Mouse (Mus musculus) heart, postnatal 4 days (tissue): ENCODE measurements around the gene Dpf1. TPM values are rescaled to one million over a fixed set of nuclear protein-coding genes. Genes with fewer than 3 reads are reported as not detected.

Experiments
- DNase-seq: peaks from one replicate; pipeline ENCODE4 v3.0.0; 2021
- total RNA-seq, 2 experiments: library from RNA; stranded (reverse); gene quantifications; 2 replicates each; pipeline ENCODE4 v1.2.3; 2021

Gene Dpf1
- total RNA-seq, result 1 to 10 TPM; 1.2 to 1.8 TPM

DNA sequence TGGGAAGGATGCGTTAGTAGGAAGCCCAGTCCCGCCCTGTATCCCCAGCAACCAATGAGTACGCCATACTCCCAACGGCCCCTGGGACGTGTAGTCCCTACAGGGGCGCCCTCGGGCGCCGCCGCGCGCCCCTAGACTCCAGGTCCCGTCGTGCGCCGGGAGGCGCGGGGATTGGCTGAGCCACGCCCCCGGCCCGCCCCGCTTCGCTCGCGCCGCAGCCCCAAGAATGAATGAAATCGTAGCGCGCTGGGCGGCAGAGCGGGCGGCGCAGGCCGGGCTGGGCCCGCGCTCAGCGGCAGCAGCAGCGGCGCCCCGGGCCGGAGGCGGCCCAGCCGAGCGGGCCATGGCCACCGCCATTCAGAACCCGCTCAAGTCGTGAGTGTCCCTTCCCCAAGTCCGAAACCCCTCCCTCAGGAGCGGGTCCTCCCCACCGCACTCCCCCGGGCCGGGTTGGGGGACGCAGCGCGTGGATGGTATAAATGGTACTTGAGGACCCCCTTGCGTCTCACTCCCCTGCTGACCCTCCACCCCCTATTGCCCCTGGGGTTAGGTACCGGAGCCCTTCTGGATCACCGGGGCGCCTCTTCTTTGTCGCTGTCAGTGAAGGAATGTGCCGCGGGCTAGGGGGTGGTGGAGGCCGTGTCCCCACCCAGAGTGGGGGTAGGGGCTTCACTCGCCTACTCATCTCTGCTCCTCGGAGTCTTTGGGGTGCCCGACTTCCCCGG lies at the start of gene Dpf1:
Dpf1 (plus strand) TSS at position 214 of the 725 bp plus-strand sequence.
- peak; percentile 85 for DNase-seq

DNA sequence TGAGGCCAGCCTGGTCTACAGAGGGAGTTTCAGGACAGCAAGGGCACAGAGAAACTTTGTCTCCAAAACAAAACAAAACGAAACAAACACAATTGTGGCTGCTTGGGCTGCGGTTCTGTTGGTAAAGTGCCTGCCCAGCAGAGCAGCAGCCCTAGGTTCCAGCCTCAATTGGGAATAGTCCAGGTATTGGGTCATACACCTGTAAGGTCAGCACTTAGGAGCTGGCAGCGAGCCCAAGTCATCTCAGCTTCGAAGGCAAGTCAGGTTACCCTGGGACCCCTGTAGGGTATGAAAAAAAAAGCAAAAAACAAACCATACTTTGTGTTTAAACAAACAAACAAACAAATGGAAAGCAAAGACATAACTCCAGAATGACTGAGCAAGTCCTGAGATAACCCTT lies 47.9 kb upstream of the Dpf1 start:
- DNase-seq, result no peak

DNA sequence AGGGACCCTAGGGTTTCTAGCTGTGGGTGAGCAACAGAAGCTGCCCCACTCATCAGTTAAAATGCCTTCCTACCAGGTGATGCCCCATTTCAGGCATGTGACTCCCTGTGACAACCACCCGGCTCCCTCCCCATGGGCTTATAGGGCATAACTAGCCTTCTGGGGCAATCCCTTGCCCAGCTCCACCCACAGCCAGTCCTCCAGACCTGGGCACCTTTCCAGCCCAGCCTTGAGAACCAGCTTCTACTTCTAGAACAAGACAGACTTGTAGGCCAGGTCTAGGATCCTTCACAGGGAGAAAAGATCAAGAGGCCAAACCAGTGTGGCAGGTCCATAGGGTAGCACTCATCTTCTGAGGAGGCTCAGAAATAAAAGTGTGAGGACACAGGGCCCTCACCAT lies 46.4 kb upstream of the Dpf1 start:
- DNase-seq, result no peak

DNA sequence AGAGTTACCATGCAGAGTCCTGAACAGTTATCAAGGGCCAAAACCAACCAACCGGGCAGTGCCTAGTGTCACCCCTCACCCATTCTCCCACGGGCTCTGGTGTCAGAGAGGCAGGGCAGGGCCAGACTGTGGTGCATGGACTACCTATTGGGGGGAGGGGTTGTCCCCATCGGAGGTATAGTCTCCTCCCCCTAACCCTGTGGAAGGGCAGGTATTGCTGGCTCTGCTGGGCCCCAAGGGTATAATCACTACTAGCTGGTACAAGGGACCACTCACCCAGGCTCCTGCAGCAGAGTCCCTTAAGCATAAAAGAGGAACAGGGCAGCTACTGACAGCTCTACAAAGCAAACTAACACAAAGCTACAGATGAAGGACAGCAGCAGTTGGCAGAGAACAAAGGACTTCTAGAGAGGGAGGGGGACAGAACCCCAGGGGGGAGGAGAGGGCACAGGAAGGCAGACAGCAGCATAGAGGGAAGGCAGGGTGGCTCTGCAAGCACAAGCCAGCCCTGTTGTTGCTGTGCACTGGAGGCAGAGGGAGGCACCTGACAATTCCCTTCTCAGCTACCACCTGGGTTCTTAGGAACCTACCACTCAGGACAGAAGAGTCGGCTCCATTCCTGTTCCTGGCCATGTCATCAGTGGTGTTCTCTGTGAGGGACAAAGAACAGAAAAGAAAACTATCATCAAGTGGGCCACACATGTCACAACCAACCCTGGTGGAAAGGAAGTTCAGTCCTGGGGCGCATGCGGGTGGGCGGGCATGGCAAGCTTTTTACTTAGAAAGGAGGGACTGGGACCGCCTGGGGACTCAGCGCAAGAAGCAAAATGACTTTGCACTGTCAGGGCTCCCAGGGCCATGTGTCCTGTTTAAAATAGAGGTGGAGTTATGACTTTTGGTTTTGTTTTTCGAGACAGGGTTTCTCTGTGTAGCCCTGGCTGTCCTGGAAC lies 43.7 kb upstream of the Dpf1 start:
- no peak for DNase-seq

DNA sequence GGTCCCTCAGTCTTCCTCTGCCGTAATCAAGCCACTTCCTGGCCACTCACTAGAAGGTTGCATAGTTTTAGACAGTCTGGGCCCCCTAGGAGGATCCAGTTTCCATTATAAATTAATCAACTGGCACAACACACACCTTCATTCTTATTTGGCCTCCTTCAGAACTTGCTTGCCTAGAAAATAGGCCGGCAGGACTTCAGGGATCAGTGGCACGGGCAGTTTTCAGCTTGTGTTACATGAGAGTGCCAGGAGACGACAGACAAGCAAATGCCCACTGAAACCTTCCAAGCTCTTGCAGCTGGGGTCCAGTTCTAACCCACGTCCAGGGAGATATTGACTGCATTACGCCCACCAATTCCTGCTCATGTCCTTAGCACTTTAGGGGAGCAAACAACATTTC lies 41.6 kb upstream of the Dpf1 start:
- DNase-seq, result no peak

DNA sequence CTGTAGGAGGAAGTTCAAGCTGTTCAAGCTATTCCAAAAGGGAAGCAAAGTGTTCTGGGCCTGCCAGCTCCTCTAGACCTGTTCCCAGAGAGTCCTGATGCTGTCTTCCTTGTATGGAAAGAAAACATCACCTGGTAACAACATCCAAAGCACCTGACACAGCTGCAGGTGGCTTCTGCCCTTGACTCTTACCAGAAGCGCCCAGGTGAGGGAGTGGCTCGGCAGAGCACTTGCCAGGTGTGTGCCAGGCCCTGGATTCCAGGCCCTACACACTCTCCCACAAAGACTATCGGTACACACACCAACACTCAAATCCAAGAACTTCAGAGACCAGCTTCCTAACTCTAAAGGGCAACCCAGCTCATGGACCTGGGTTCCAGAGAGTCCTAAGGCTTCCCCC lies 39.9 kb upstream of the Dpf1 start:
- no peak for DNase-seq

DNA sequence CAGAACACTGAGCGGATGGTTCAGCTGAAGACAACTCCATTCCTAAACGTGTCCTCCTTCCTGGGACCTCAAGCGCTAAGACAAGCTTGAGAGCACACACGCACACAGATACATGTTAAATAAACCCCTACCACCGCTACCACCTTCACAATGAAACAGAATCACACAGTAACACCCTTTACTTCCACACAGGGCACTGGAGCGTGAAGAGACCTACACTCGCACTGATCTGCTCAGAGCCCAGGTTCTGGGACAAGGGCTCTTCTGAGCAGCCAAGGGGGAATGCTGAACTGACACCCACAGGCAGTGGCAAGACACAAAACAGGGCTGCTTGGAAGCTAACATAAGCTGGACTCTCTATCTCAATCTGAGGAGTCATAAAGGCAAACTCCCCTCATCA lies 38.1 kb upstream of the Dpf1 start:
- no peak for DNase-seq

DNA sequence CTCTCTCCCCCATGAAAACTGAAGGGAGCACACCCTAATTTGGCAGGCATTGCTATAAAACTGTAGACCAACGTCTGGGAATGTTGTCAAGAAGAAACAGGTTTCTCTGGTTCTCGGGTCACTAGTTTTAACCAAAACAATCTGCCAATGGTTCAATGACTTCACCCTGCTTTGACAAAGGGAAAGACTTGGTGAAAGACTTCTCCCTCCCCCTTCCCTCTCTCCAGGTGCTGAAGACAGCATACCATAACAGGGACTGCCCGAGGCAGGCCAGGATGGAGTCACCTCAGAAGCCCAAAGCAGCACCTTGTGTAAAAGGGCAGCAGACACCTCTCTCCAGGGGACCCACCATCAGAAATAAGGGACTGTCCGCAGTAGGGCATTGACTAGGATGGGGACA lies 36.8 kb upstream of the Dpf1 start:
- DNase-seq, result no peak

DNA sequence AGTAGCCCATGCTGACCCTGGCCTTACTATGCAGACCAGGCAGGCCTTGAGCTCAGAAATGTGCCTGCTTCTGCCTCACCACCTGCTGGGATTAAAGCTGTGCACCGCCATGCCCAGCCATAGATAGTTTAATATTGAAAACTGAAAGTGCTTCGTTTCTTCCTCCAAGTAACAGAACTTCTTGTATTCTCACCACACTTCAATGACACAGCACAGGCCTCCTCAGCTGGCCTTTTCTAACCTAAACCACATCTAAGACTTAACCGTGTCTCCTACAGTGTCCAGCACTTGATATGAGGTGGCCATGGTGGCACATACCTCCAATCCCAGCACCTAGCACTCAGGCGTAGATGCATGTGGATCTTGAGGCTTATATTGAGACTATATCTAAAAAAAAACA lies 33.3 kb upstream of the Dpf1 start:
- no peak for DNase-seq

DNA sequence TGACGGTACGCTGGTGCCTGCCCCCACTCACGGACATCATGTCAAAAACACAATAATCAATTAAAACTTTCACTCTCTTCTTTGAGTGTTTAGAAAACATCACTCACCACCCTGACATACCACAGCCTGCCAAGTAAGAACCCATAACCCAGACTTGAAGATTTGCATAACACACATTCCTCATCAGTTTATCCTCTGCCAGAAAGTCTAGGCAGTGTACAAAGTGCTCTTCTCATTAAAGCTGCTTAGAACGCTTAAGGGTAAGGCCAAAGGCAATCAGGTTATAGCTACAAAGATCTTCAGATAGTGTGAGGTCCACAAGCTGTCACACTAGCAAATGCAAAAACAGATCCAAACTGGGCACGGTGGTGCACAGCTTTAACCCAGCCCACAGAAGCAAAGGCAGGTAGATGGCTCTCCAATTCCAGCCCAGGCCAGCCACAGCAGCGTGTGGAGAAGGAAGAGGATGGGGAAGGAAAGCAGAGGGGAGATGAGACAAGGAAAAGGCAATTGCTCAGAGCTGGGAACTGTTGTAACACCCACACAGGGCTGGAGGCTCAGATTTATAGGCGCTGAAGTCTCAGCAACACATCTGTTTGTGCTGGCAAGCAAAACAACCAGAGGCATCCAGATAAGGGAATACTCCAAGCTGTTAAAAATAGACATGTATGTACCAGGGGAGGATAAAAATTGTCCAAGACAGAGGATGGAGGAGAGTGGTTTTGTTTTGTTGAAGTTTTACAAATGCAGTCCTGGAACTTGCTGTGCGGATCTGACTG lies 31.9 kb upstream of the Dpf1 start:
- DNase-seq, result peak; percentile 23

DNA sequence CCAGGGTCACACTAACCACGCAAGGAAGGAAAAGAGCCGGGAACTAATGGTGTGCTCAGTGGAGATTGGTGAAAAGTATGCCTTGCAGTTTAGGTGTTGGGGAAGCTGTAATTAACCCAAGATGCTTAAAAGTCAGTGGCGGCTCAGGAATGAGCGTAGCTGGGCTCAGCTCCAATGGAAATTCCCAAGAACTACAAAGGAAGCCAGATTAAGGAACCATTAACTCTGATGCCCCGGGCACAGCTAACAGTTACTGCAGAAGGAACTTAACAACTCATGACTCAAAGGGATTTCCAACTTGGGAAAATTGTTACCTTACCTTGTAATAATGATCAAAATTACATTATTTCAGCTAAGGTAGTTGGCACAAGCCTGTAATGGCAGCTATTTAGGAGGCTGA lies 27.0 kb upstream of the Dpf1 start:
- DNase-seq, result no peak

DNA sequence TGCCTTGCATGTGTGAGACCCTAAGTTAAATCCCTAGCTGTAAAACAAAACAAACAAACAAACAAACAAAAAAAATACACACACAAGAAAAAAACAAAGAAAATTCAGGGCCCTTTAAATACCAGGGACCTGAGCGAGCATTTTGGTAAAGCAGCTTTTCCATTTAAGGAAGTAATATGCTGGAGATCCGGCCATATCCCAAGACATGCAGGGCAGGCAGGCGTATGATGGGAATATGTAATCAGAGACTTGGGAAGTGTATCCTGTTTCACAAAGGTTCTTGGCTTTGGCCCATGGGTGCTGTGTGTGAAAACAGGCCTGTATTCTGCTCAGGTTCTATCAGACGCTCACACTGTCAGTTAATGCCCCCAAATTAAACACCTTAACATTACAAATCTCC lies 26.2 kb upstream of the Dpf1 start:
- DNase-seq, result no peak

DNA sequence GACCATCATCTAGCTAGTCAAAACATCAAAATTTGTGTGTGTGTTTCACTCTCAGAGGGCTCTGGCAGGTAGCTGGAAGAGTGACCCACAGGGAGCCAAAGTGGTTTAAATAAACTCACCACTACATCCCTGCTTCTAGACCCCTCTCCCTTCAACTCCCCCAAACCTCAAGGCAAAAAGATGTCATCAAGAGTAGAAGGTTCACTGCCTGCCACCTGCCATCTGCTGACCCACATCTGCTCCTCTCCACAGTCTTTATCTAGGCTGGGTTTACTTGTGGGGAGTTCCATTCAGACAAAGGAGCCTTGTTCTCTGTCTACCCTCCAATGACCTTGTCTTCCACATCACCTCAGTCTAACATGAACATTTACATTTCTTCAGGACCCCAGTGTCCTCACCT lies 24.5 kb upstream of the Dpf1 start:
- DNase-seq, result no peak

DNA sequence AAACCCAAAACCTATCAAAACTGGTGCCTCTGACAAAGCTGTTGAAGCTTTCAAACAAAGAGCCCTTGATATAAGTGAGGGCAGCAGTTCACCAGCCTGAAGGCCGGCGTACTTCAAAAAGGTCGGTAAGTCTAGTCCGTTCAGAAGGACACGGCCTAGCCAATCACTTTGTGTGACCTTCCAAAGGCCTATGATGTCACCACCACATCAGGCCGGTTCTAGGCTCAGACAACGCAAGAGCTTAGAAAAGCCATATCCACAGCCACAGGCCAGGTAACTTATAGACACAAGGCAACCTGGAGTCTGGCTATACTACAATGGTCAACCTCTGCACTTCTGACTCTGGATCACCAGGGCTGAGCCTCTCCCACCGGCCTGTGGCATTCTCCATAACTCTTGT lies 23.8 kb upstream of the Dpf1 start:
- no peak for DNase-seq

DNA sequence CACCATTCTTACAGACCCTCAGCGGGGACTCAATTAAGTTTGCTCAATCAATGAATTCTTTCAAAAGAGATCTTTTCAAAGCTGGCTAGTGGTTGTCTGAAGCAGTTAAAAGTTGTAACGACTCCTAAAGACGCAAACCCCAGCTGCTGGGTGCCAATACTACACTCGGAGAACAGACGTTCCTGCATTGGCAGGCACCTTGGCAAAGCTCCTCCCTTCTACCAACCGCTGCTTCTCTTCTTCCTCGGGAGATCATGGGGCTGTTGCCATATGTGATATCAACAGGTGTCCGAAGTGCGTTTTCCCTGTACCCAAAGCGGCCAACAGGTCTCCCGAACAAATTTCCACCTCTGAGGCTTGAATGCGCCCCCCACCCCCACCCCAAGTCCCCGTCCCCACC lies 22.9 kb upstream of the Dpf1 start:
- no peak for DNase-seq

DNA sequence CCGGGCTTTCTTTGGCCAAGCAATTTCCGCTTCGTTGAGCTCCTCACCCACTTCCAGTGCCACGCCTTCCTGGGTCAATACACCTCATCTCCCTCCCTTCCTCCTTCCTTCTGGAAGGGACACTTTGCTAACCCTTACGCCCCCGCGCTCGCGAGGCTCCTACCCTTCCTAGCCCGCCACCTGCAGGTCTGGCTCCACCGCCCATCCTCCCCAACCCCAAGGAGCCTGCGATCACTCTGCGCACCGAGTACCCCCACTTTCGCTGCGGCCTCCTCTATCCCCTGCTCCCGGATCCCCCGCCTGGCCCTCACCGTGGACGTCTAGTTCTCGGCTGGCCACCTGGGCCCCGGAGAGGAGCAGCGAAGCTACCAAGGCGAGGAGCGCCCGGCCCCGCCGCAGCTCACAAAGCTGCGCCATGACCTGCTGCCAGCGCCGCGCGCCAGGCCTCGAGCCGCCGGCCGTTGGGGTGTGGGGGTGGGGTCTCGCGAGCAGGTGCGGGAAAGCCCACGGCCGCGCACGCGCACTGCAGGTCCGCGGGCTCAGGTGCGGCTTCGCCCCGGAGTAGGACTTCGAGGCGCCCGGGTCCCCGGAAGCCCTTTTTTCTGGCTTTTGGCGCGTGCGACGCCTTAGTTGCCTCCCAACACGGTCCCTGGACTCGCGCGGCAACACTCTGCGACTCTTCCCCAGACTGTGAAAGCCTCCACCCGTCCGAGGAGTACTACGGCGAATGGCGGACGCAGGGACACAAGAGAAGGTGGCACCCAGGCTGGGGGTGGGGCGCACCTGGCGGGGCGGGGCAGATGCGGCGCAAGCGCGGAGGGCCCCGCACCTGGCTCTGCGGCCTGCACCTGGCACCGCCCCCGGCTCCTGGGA lies 22.3 kb upstream of the Dpf1 start, which contains the start of gene Spint2:
Spint2 (minus strand) TSS at position 712 of the 873 bp plus-strand sequence.
- DNase-seq, result peak; percentile 68

DNA sequence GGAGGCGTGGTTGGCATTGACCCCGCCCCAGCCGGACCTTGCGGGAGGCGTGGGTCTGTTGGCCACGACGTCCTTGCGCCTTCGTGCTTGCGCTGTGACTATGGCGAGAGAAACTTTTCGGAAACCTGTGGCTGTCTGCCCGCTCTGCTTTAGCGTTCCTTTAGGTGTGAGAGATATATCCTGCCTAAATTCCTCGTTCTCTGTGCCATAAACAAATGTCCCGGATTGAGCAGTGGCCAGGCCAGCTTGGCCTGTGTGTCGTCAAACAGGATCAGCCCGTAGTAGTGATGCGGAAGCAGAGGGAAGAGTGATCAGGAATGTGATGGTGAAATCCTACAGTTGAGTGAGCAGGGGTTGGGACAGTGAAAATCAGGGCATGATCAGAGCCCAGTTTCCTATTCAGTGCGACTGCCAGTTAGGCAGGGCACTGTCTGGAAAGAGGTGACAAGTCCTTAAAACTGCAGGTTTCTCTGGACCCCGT lies 21.6 kb upstream of the Dpf1 start:
- DNase-seq, result no peak

DNA sequence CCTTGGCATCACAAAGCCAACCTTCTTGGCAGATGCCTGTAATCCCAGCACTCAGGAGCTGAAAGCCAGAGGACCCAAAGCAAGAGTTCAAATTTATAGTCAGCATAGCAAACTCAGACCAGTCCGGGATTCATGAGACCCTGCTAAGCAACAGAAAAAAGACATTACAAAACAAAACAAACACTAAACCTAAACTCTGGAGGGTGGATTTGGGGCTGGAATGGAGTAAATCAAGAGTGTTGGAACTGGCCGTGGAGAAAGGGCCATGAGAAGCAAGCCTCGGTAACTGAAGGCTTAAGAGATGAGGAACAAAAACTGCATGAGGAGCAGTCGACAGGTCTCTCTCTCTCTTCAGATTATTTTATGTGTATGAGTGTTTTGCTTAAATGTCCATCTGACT lies 19.9 kb upstream of the Dpf1 start:
- no peak for DNase-seq

DNA sequence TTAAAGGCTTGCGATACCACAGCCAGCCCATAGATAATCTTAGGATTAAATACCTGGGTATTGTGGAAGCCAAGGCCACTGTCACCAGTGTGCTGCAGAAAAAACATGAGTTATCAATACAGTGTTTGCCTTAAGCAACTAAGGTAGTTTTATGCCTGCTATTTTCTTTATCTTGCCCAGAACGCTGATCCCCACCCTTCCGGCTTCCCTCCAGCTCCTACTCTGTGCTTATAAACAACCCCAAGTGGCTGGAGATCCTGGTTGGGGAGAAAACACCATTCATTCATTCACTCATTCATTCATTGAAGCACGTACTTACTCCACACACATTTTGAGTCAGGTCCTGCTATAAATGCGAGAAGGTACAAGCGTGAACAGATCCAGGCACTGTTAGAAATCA lies 19.2 kb upstream of the Dpf1 start:
- DNase-seq, result no peak

DNA sequence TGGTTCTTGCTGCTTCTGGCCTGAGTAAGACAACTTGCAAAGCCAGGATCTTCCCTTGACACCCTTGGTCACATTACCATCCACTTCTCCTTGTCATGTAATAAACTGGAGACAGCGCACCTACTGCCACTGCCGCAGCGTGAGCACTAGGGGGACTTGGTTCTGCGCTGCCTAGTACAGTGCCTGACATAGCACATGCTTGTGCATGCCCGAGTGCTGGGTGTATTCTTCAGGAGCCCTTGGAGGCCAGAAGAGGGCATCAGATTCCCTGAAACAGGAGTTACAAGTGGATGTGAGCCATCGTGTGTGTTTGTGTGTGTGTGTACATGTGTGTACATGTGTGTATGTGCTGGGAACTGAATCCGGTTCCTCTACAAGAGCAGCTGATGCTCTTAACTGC lies 16.3 kb upstream of the Dpf1 start:
- no peak for DNase-seq

DNA sequence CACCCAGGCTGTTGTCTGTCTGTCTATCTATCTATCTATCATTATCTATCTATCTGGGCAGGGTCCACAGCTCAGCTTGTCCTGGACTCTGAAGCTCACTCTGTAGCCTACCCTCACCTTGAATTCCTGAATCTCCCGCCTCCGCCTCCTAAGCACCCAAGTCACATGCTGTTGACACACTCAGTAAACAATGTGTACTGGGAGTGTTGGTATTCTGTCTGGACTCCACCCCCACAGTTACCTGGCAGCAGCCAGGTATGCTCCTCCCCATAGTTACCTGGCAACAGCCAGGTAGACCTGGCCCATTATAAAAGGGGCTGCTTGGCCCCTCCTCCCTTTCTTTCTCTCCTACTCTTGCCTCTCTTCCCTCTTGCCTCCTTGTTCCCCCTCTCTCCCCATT lies 15.7 kb upstream of the Dpf1 start:
- no peak for DNase-seq
